Mouse (Mus musculus): ENCODE data around the gene Zdhhc15. TPM values are rescaled to one million over a fixed set of nuclear protein-coding genes. Genes with fewer than 3 reads are reported as not detected.

Gene Zdhhc15
- polyA plus RNA-seq, 1 experiment = 6.9 TPM

DNA sequence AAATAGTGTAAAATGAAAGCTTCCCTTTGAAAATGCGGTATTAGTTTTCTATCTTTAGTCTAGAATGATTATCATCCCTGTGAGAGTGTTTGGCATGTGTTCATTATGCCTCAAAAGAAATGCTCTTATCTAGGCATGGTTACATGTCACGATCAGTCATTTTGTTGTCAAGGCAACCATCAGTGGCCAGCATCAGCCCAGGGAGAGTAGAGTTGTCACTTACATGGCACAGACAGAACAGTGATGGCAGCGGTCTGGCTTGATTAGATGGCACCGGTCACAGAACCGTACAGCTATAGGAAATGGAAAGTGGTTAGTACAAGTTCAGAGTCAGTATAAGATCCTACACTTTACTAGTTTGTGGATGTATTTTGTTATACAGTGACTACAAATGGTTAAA, 96.9 kb downstream of the Zdhhc15 start:
- TF ChIP-seq POLR2A (IDR thresholded peaks at IDR 0.05; ENCODE audit: insufficient read depth, low read length) (no peak), EP300 (IDR thresholded peaks at IDR 0.05; ENCODE audit: insufficient read depth, low read depth, low read length) (no peak), CTCF (IDR thresholded peaks at IDR 0.05; ENCODE audit: low read depth, low read length) (no peak)
- Histone ChIP-seq H3K9me3 (replicated peaks; ENCODE audit: control insufficient read depth, insufficient read depth, low read length, poor library complexity, severe bottlenecking) (no peaks in the 10 kb centered on the region), H3K36me3 (ENCODE audit: control insufficient read depth, insufficient read depth, low read length, poor library complexity, severe bottlenecking) (no peaks in the 10 kb centered on the region), H3K4me3 (ENCODE audit: low read depth, low read length) (no peak overlapping the region), H3K27me3 (ENCODE audit: control insufficient read depth, insufficient read depth, low read length, poor library complexity, severe bottlenecking) (no peaks in the 10 kb centered on the region), H3K4me1 (ENCODE audit: control insufficient read depth, insufficient read depth, low read length) (no peaks in the 10 kb centered on the region), H3K27ac (ENCODE audit: insufficient read depth, low read length) (no peak overlapping the region), H3K9ac (ENCODE audit: low read depth, poor library complexity, severe bottlenecking) (no peak overlapping the region)

GRCm38 (mm10) chrX:104567497-104567896, 103.4 kb downstream of the Zdhhc15 start:
- H3K36me3 ChIP-seq (ENCODE audit: control insufficient read depth, insufficient read depth, low read length, poor library complexity, severe bottlenecking) = no peaks in the 10 kb centered on the region
- H3K4me1 ChIP-seq (ENCODE audit: control insufficient read depth, insufficient read depth, low read length) = no peaks in the 10 kb centered on the region
- no peak overlapping the region for H3K4me3 ChIP-seq (ENCODE audit: low read depth, low read length)
- no peak for TF ChIP-seq CTCF (IDR thresholded peaks at IDR 0.05; ENCODE audit: low read depth, low read length)
- H3K9me3 ChIP-seq (replicated peaks; ENCODE audit: control insufficient read depth, insufficient read depth, low read length, poor library complexity, severe bottlenecking) = no peaks in the 10 kb centered on the region
- H3K27ac ChIP-seq (ENCODE audit: insufficient read depth, low read length) = no peak overlapping the region
- H3K9ac ChIP-seq (ENCODE audit: low read depth, poor library complexity, severe bottlenecking) = no peak overlapping the region
- H3K27me3 ChIP-seq (ENCODE audit: control insufficient read depth, insufficient read depth, low read length, poor library complexity, severe bottlenecking) = no peaks in the 10 kb centered on the region

DNA sequence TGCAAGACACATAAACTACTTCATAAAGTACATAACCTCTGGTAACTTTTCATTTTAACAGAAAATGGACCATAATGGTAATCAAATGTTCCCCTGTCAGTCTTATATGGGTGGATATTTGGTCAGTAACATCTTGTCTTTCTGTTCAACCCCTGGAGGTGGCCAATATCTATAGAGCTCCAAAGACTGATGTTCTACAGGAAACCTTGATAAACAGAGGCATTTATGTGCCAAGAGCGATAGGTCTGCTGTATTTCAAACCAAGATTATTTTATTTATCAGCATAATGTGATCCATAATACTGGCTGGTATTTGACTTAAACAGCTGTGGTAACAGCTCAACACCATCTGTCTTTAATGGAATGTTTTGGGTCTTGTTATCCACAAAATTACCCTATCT, 125.6 kb downstream of the Zdhhc15 start:
- H3K36me3 ChIP-seq (ENCODE audit: control insufficient read depth, insufficient read depth, low read length, poor library complexity, severe bottlenecking) = no peaks in the 10 kb centered on the region
- H3K9me3 ChIP-seq (replicated peaks; ENCODE audit: control insufficient read depth, insufficient read depth, low read length, poor library complexity, severe bottlenecking) = no peaks in the 10 kb centered on the region
- no peaks in the 10 kb centered on the region for H3K27me3 ChIP-seq (ENCODE audit: control insufficient read depth, insufficient read depth, low read length, poor library complexity, severe bottlenecking)
- no peak overlapping the region for H3K4me3 ChIP-seq (ENCODE audit: low read depth, low read length)
- no peaks in the 10 kb centered on the region for H3K4me1 ChIP-seq (ENCODE audit: control insufficient read depth, insufficient read depth, low read length)
- H3K27ac ChIP-seq (ENCODE audit: insufficient read depth, low read length) = no peak overlapping the region
- TF ChIP-seq POLR2A (IDR thresholded peaks at IDR 0.05; ENCODE audit: insufficient read depth, low read length) (no peak), EP300 (IDR thresholded peaks at IDR 0.05; ENCODE audit: insufficient read depth, low read depth, low read length) (no peak), CTCF (IDR thresholded peaks at IDR 0.05; ENCODE audit: low read depth, low read length) (no peak)
- H3K9ac ChIP-seq (ENCODE audit: low read depth, poor library complexity, severe bottlenecking) = no peak overlapping the region

DNA sequence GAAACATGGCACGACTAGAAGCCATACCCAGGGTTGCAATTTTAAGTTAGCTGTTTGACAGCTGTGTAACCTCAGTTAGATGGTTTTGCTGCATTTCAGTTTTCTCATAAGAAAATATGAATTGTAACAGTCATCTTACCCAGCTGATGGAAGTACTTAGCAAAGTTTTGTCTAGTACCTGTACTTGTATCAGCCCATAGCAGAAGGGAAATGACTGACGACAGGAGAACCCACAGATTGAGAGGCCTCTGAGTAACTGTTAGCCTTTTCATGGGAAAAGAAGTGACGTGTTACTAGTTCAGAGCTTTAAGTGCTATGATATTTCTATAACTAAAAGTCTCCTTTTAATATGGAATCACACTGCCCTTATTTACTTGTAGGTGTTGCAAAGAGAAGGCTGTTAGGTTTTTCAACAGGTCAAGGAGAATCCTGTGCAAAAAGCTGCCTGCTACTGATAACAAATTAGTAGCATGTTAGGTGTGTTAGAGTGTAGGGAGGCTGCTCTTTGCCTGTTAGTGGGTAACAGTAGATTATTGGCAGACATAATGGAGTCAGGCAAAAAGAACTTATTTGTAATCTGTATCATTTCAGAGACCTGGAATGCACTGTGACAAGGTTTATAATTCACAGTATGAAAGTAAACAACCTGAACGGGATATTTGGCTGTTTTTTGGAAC, 126.8 kb downstream of the Zdhhc15 start:
- no peak overlapping the region for H3K9ac ChIP-seq (ENCODE audit: low read depth, poor library complexity, severe bottlenecking)
- no peaks in the 10 kb centered on the region for H3K36me3 ChIP-seq (ENCODE audit: control insufficient read depth, insufficient read depth, low read length, poor library complexity, severe bottlenecking)
- no peaks in the 10 kb centered on the region for H3K4me1 ChIP-seq (ENCODE audit: control insufficient read depth, insufficient read depth, low read length)
- no peak overlapping the region for H3K27ac ChIP-seq (ENCODE audit: insufficient read depth, low read length)
- H3K9me3 ChIP-seq (replicated peaks; ENCODE audit: control insufficient read depth, insufficient read depth, low read length, poor library complexity, severe bottlenecking) = no peaks in the 10 kb centered on the region
- H3K27me3 ChIP-seq (ENCODE audit: control insufficient read depth, insufficient read depth, low read length, poor library complexity, severe bottlenecking) = no peaks in the 10 kb centered on the region
- TF ChIP-seq POLR2A (IDR thresholded peaks at IDR 0.05; ENCODE audit: insufficient read depth, low read length) (no peak), EP300 (IDR thresholded peaks at IDR 0.05; ENCODE audit: insufficient read depth, low read depth, low read length) (no peak), CTCF (IDR thresholded peaks at IDR 0.05; ENCODE audit: low read depth, low read length) (no peak)
- H3K4me3 ChIP-seq (ENCODE audit: low read depth, low read length) = no peak overlapping the region

DNA sequence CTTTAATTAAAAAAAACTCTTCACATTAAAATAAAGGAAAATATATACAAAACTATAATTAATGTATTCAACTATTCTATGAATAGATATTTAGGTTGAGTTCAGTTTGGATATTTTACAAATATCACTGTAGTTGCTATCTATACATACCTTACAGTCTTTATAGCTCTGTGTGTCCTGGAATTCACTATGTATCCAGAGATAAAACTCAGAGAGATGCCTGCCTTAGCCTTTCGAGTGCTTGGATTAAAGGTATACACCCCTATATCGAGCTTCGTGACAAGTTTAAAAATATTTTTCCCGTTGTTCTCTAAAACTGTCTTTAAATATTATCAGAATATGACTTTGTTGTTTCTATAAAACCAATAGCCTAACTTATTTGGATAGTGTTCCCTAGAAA, 128.2 kb downstream of the Zdhhc15 start:
- Histone ChIP-seq H3K36me3 (ENCODE audit: control insufficient read depth, insufficient read depth, low read length, poor library complexity, severe bottlenecking) (no peaks in the 10 kb centered on the region), H3K4me3 (ENCODE audit: low read depth, low read length) (no peak overlapping the region), H3K27ac (ENCODE audit: insufficient read depth, low read length) (no peak overlapping the region), H3K9me3 (replicated peaks; ENCODE audit: control insufficient read depth, insufficient read depth, low read length, poor library complexity, severe bottlenecking) (no peaks in the 10 kb centered on the region), H3K9ac (ENCODE audit: low read depth, poor library complexity, severe bottlenecking) (no peak overlapping the region), H3K27me3 (ENCODE audit: control insufficient read depth, insufficient read depth, low read length, poor library complexity, severe bottlenecking) (no peaks in the 10 kb centered on the region), H3K4me1 (ENCODE audit: control insufficient read depth, insufficient read depth, low read length) (no peaks in the 10 kb centered on the region)
- TF ChIP-seq CTCF (IDR thresholded peaks at IDR 0.05; ENCODE audit: low read depth, low read length) = no peak
- no peak for TF ChIP-seq POLR2A (IDR thresholded peaks at IDR 0.05; ENCODE audit: insufficient read depth, low read length)
- TF ChIP-seq EP300 (IDR thresholded peaks at IDR 0.05; ENCODE audit: insufficient read depth, low read depth, low read length) = no peak

- Histone ChIP-seq H3K4me1 (ENCODE audit: control insufficient read depth, insufficient read depth, low read length) (no peaks in the 10 kb centered on the region), H3K9me3 (replicated peaks; ENCODE audit: control insufficient read depth, insufficient read depth, low read length, poor library complexity, severe bottlenecking) (no peaks in the 10 kb centered on the region), H3K36me3 (ENCODE audit: control insufficient read depth, insufficient read depth, low read length, poor library complexity, severe bottlenecking) (no peaks in the 10 kb centered on the region), H3K27me3 (ENCODE audit: control insufficient read depth, insufficient read depth, low read length, poor library complexity, severe bottlenecking) (no peaks in the 10 kb centered on the region), H3K27ac (ENCODE audit: insufficient read depth, low read length) (no peak overlapping the region), H3K4me3 (ENCODE audit: low read depth, low read length) (no peak overlapping the region), H3K9ac (ENCODE audit: low read depth, poor library complexity, severe bottlenecking) (no peak overlapping the region)
- no peak for TF ChIP-seq POLR2A (IDR thresholded peaks at IDR 0.05; ENCODE audit: insufficient read depth, low read length)
- no peak for TF ChIP-seq EP300 (IDR thresholded peaks at IDR 0.05; ENCODE audit: insufficient read depth, low read depth, low read length)
- no peak for TF ChIP-seq CTCF (IDR thresholded peaks at IDR 0.05; ENCODE audit: low read depth, low read length)
These were observed 169.1 kb downstream of the Zdhhc15 start for GRCm38 (mm10) chrX:104501765-104502164.
